Mouse (Mus musculus): ENCODE data around the gene St3gal6. TPM values are rescaled to one million over a fixed set of nuclear protein-coding genes. Genes with fewer than 3 reads are reported as not detected.

St3gal6 gene
- polyA plus RNA-seq, 1 experiment from 2014 or later, result 16.8 TPM

DNA sequence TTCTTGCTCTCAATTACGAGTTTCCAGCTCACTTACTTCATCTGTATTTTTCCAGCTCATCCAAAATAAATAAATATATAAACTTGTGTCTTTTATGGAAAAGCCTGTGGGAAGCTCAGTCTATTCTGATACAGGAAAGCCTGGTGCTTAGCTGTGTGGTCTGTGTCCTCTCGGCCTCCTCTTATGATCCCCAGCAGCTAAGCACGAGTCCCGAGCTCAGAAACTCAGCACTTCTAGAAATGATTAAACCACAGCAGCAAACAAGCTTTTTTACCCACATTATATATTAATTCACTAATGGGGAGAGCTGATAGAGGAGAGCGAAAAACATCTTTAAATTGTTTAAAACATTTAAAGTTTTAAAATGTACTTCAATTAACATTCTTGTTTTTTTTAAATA, 67.6 kb downstream of the St3gal6 start:
- H3K9ac ChIP-seq (replicated peaks), result no peak overlapping the region
- TF ChIP-seq CTCF (IDR thresholded peaks at IDR 0.05; ENCODE audit: low read depth), result no peak
- TF ChIP-seq EP300 (IDR thresholded peaks at IDR 0.05; ENCODE audit: low read depth), result no peak
- no peaks in the 10 kb centered on the region for H3K27me3 ChIP-seq (ENCODE audit: insufficient read depth, low read length)
- peaks cover 25% of the 10 kb centered on the region for H3K4me1 ChIP-seq (ENCODE audit: insufficient read depth)
- H3K9me3 ChIP-seq (ENCODE audit: low read length), result no peaks in the 10 kb centered on the region
- WGBS (ENCODE audit: insufficient replicate concordance), result 63% methylated on average over 5 of the region's 5 CpGs
- H3K4me3 ChIP-seq (ENCODE audit: low read depth, low read length), result no peak overlapping the region
- no peak overlapping the region for H3K27ac ChIP-seq (ENCODE audit: low read depth)
- no peak overlapping the region for H3K4me2 ChIP-seq (ENCODE audit: low read depth, low read length)
- ATAC-seq (no peak), DNase-seq (no peak)
- H3K36me3 ChIP-seq (replicated peaks; ENCODE audit: insufficient read depth, low read length), result no peaks in the 10 kb centered on the region

DNA sequence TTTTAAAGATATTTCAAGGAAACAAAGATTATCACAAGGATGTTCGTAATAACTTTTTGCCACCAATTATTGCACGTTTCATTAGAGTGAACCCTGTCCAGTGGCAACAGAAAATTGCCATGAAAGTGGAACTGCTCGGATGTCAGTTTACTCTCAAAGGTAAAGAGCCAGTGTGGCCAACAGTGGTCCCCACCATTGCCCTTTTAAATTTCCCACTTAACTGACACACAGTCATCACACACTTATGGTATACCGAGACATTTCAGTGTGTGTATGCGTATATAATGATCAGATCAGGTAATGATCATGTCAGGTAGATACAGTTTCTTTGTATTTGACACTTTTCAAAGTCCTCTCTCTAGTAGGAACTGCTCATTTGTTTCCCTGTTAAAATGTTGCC, 68.9 kb downstream of the St3gal6 start:
- TF ChIP-seq EP300 (IDR thresholded peaks at IDR 0.05; ENCODE audit: low read depth), result no peak
- TF ChIP-seq CTCF (IDR thresholded peaks at IDR 0.05; ENCODE audit: low read depth), result no peak
- H3K4me2 ChIP-seq (ENCODE audit: low read depth, low read length), result peak overlapping the region; percentile 38
- H3K4me1 ChIP-seq (ENCODE audit: insufficient read depth), result peaks cover 22% of the 10 kb centered on the region
- peak overlapping the region; percentile 78 for H3K27ac ChIP-seq (ENCODE audit: low read depth)
- ATAC-seq (peak; percentile 56), DNase-seq (no peak)
- 52% methylated on average over 5 of the region's 5 CpGs for WGBS (ENCODE audit: insufficient replicate concordance)
- no peak overlapping the region for H3K4me3 ChIP-seq (ENCODE audit: low read depth, low read length)
- no peak overlapping the region; the same call in 1 of the 2 replicates for H3K9ac ChIP-seq (replicated peaks)
- H3K27me3 ChIP-seq (ENCODE audit: insufficient read depth, low read length), result no peaks in the 10 kb centered on the region
- H3K36me3 ChIP-seq (replicated peaks; ENCODE audit: insufficient read depth, low read length), result no peaks in the 10 kb centered on the region
- no peaks in the 10 kb centered on the region for H3K9me3 ChIP-seq (ENCODE audit: low read length)

DNA sequence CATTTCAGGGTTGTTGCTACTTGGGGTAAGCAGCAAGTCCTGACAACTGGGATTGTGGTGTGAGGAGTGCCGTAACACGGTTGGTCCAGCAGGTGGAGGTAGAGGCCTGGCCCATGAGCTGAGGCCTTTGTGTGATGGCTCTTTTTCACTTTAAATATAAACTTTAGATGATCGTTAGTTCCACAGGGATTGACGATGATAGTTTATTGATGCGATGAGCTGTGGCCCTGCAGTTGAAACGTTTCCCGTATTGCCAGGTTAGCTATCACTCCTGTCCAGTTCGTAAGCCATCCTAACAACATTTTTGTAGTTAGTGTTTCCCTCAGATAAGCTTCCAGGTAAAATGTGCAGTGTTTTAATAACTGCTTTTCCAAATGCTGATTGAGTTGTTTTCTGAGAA, 69.4 kb downstream of the St3gal6 start:
- H3K4me3 ChIP-seq (ENCODE audit: low read depth, low read length), result no peak overlapping the region
- no peaks in the 10 kb centered on the region for H3K9me3 ChIP-seq (ENCODE audit: low read length)
- ATAC-seq, result peak; percentile 82
- 43% methylated on average over 8 of the region's 8 CpGs for WGBS (ENCODE audit: insufficient replicate concordance)
- peak overlapping the region; percentile 38 for H3K4me2 ChIP-seq (ENCODE audit: low read depth, low read length)
- peak; percentile 80 for DNase-seq
- TF ChIP-seq CTCF (IDR thresholded peaks at IDR 0.05; ENCODE audit: low read depth), result peak; percentile 98
- TF ChIP-seq EP300 (IDR thresholded peaks at IDR 0.05; ENCODE audit: low read depth), result peak; percentile 98
- H3K9ac ChIP-seq (replicated peaks), result no peak overlapping the region
- no peaks in the 10 kb centered on the region for H3K36me3 ChIP-seq (replicated peaks; ENCODE audit: insufficient read depth, low read length)
- H3K27ac ChIP-seq (ENCODE audit: low read depth), result peak overlapping the region; percentile 78
- no peaks in the 10 kb centered on the region for H3K27me3 ChIP-seq (ENCODE audit: insufficient read depth, low read length)
- peaks cover 22% of the 10 kb centered on the region for H3K4me1 ChIP-seq (ENCODE audit: insufficient read depth)

DNA sequence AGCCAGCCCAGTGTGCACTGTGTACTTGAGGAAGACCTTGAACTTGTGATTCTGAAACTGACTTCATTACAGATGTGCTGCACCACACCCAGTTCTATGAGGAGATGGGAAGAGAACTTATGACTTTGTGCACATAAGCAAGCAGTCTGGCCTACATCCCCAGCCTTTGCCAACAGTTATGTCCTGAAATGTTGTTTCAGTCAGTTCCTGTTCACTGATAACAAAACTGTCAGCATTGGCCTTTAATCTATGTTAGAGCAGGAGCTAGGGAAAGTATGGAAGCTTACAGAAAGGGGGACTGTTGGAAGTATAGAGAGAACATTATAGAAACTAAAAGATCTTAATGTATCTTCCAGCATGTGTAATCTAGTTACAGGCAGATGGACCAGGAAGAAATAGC, 70.2 kb downstream of the St3gal6 start:
- Histone ChIP-seq H3K4me1 (ENCODE audit: insufficient read depth) (peaks cover 22% of the 10 kb centered on the region), H3K4me3 (ENCODE audit: low read depth, low read length) (no peak overlapping the region), H3K36me3 (replicated peaks; ENCODE audit: insufficient read depth, low read length) (no peaks in the 10 kb centered on the region), H3K4me2 (ENCODE audit: low read depth, low read length) (no peak overlapping the region), H3K9me3 (ENCODE audit: low read length) (no peaks in the 10 kb centered on the region), H3K27ac (ENCODE audit: low read depth) (peak overlapping the region; percentile 78), H3K27me3 (ENCODE audit: insufficient read depth, low read length) (no peaks in the 10 kb centered on the region), H3K9ac (replicated peaks) (no peak overlapping the region)
- ATAC-seq (no peak), DNase-seq (no peak)
- TF ChIP-seq CTCF (IDR thresholded peaks at IDR 0.05; ENCODE audit: low read depth) (no peak), EP300 (IDR thresholded peaks at IDR 0.05; ENCODE audit: low read depth) (peak; percentile 59)

DNA sequence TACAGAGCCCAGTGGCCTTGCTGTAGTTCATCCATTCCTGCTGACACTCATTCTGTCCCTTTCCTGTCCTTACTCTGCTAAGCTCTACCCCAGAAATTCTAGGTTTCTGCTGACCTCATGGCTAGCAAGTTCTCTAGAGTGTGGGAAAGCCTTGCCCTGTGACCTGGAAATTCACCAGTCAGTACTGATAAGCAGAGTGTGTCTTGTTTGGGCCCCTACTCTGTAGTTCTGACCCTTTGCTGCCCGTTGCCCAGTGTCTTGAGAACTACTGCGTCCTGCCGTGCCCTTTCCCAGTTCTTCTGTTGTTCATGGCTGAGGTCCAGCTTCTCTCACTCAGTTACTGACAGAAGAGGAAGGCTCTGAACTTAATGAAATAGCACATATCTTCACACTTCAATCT, 70.9 kb downstream of the St3gal6 start:
- peak overlapping the region; percentile 78 for H3K27ac ChIP-seq (ENCODE audit: low read depth)

DNA sequence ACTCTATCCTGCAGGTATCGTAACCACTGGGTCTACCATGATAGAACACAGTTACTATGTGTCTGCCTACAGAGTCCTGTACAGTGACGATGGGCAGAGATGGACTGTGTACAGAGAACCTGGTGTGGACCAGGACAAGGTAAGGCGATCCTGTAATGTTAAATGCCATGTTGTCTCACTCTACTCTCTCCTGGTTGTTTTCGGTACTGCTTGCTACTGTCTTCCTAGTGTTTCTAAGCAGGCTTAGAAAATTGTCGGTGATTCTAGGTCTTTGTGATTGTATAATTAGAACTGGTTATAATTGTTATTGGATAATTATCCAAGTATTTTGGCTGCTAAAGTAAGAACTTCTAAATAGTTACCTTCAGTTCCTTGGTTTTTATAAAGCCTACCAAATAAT, 72.4 kb downstream of the St3gal6 start:
- WGBS (ENCODE audit: insufficient replicate concordance), result 88% methylated on average over 5 of the region's 5 CpGs
- Histone ChIP-seq H3K9ac (replicated peaks) (no peak overlapping the region), H3K4me1 (ENCODE audit: insufficient read depth) (peaks cover 16% of the 10 kb centered on the region), H3K4me3 (ENCODE audit: low read depth, low read length) (no peak overlapping the region), H3K27ac (ENCODE audit: low read depth) (no peak overlapping the region), H3K4me2 (ENCODE audit: low read depth, low read length) (no peak overlapping the region), H3K27me3 (ENCODE audit: insufficient read depth, low read length) (no peaks in the 10 kb centered on the region), H3K9me3 (ENCODE audit: low read length) (no peaks in the 10 kb centered on the region), H3K36me3 (replicated peaks; ENCODE audit: insufficient read depth, low read length) (no peaks in the 10 kb centered on the region)
- DNase-seq (no peak), ATAC-seq (no peak)
- TF ChIP-seq EP300 (IDR thresholded peaks at IDR 0.05; ENCODE audit: low read depth), result no peak
- TF ChIP-seq CTCF (IDR thresholded peaks at IDR 0.05; ENCODE audit: low read depth), result no peak

More for the DNA sequence above, 70.9 kb downstream of the St3gal6 start:
- WGBS (ENCODE audit: insufficient replicate concordance), result 67% methylated on average over 3 of the region's 3 CpGs
- no peak for TF ChIP-seq EP300 (IDR thresholded peaks at IDR 0.05; ENCODE audit: low read depth)
- TF ChIP-seq CTCF (IDR thresholded peaks at IDR 0.05; ENCODE audit: low read depth), result no peak
- no peaks in the 10 kb centered on the region for H3K27me3 ChIP-seq (ENCODE audit: insufficient read depth, low read length)
- H3K4me1 ChIP-seq (ENCODE audit: insufficient read depth), result peaks cover 22% of the 10 kb centered on the region
- H3K4me2 ChIP-seq (ENCODE audit: low read depth, low read length), result no peak overlapping the region
- H3K9me3 ChIP-seq (ENCODE audit: low read length), result no peaks in the 10 kb centered on the region
- 0 out of 2 replicates have a peak overlapping the region, but pooled peaks have one; percentile 16 for H3K9ac ChIP-seq (replicated peaks)
- no peak for DNase-seq
- ATAC-seq, result peak; percentile 26; the same call in 1 of the 2 replicates
- no peaks in the 10 kb centered on the region for H3K36me3 ChIP-seq (replicated peaks; ENCODE audit: insufficient read depth, low read length)
- H3K4me3 ChIP-seq (ENCODE audit: low read depth, low read length), result no peak overlapping the region

DNA sequence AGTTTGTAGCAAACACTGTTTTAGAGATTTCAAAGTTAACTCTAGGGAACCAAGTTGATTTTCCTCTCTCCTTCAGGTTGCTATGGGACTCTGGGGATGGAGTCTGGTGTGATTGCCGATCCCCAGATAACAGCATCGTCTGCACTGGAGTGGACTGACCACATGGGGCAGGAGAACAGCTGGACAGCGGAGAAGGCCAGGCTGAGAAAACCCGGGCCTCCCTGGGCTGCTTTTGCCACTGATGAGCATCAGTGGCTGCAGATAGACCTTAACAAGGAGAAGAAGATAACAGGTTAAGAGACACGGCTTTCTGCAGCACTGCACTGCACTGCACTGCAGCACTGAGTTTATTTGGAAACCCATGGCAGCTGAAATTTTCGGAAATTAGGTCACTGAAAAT, 73.4 kb downstream of the St3gal6 start:
- H3K27me3 ChIP-seq (ENCODE audit: insufficient read depth, low read length), result no peaks in the 10 kb centered on the region
- 71% methylated on average over 6 of the region's 6 CpGs for WGBS (ENCODE audit: insufficient replicate concordance)
- H3K4me3 ChIP-seq (ENCODE audit: low read depth, low read length), result no peak overlapping the region
- H3K4me2 ChIP-seq (ENCODE audit: low read depth, low read length), result no peak overlapping the region
- TF ChIP-seq EP300 (IDR thresholded peaks at IDR 0.05; ENCODE audit: low read depth), result no peak
- no peak overlapping the region for H3K27ac ChIP-seq (ENCODE audit: low read depth)
- H3K4me1 ChIP-seq (ENCODE audit: insufficient read depth), result peaks cover 16% of the 10 kb centered on the region
- no peak for DNase-seq
- H3K9ac ChIP-seq (replicated peaks), result no peak overlapping the region
- no peaks in the 10 kb centered on the region for H3K36me3 ChIP-seq (replicated peaks; ENCODE audit: insufficient read depth, low read length)
- no peak for ATAC-seq
- H3K9me3 ChIP-seq (ENCODE audit: low read length), result no peaks in the 10 kb centered on the region
